Mouse (Mus musculus) midbrain, embryonic 15.5 days (tissue): ENCODE measurements at regions not wholly inside any gene's neighbourhood (a gene's known extent, or its start where the extent isn't known, plus 50 kb on each side); places are given as distances from the start of the nearest gene placed in this dataset.

Experiments used
- ATAC-seq: fragments of 200-750 bp; cut with Nextera tagmentation; replicated peaks from 2 replicates; pipeline ENCODE4 v1.8.0; 2017; ENCODE audit warnings: moderate TSS enrichment
- H3K27ac ChIP-seq: fragments of 300-500 bp; sonication (generic); 2 replicates; pipeline ENCODE4 v1.5.1; 2015; ENCODE audit warnings: mild to moderate bottlenecking, inconsistent platforms
- H3K27me3 ChIP-seq: fragments of 300-500 bp; sonication (generic); replicated peaks from 2 replicates; pipeline ENCODE4 v1.6.1; 2015; ENCODE audit warnings: inconsistent platforms
- H3K36me3 ChIP-seq: fragments of 300-500 bp; sonication (generic); replicated peaks from 2 replicates; pipeline ENCODE4 v1.6.1; 2015; ENCODE audit warnings: inconsistent platforms
- H3K4me1 ChIP-seq: fragments of 300-500 bp; sonication (generic); 2 replicates; pipeline ENCODE4 v1.6.1; 2015; ENCODE audit warnings: inconsistent platforms
- H3K4me2 ChIP-seq: fragments of 300-500 bp; sonication (generic); 2 replicates; pipeline ENCODE4 v1.6.1; 2015; ENCODE audit warnings: inconsistent platforms, mild to moderate bottlenecking, moderate library complexity
- H3K4me3 ChIP-seq: fragments of 300-500 bp; sonication (generic); 2 replicates; pipeline ENCODE4 v1.5.1; 2015; ENCODE audit warnings: mild to moderate bottlenecking, inconsistent platforms
- H3K9ac ChIP-seq: fragments of 300-500 bp; sonication (generic); 2 replicates; pipeline ENCODE4 v1.6.1; 2015; ENCODE audit warnings: mild to moderate bottlenecking, inconsistent platforms
- H3K9me3 ChIP-seq: fragments of 300-500 bp; sonication (generic); 2 replicates; pipeline ENCODE4 v1.6.1; 2016; ENCODE audit warnings: inconsistent platforms
- WGBS: fragments of 180-500 bp; shearing (Covaris S2); methylation state at CpG from one replicate; pipeline ENCODE4 v1.1.7; 2015; ENCODE audit warnings: mixed read lengths; 5-methylcytosine and 5-hydroxymethylcytosine counted together

DNA sequence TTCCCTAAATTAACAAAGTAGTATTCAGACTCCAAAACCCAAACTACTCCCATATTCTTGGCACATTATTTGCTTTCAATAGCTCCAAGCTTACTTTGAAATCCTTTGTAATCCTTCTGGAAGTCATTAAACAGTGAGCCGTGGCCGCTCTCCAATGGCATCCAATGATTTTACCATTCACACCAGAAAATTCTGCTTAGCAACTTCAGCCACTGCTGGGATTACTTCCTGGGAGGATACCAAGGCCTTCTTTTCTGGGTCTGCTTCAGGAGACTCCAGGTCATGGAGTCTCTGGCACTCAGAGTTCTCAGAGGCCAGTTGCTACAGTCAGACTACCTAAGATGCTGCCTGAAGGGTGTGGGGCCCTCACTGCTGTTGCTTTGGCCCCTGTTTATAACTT lies 147.7 kb upstream of the Akirin2 start:
- Histone ChIP-seq H3K36me3 (no peaks in the 10 kb centered on the region), H3K4me2 (no peak overlapping the region), H3K9me3 (no peaks in the 10 kb centered on the region), H3K4me1 (no peaks in the 10 kb centered on the region), H3K27me3 (no peaks in the 10 kb centered on the region), H3K27ac (no peak overlapping the region), H3K9ac (no peak overlapping the region), H3K4me3 (no peak overlapping the region)
- 68% methylated on average over 2 of the region's 2 CpGs for WGBS
- ATAC-seq, result no peak

DNA sequence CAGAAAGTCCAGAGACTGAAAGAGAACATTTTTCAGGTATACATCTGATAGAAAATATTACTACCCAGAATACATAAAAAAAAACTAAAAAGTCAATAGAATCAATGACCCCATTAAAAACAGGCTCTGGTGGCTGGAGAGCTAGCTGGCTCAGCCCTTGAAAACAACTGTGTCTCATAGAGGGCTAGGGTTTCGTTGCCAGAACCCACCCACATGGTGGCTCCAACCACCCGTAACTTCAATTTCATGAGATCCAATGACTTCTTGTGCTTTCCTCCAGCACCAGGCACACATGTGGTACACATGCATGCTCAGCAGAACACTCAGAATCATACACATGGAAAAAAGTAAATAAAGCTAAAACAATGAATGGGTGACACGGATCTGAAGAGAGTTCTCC lies 143.6 kb upstream of the Akirin2 start:
- Histone ChIP-seq H3K27me3 (no peaks in the 10 kb centered on the region), H3K4me1 (no peaks in the 10 kb centered on the region), H3K4me3 (no peak overlapping the region), H3K9ac (no peak overlapping the region), H3K36me3 (no peaks in the 10 kb centered on the region), H3K27ac (no peak overlapping the region), H3K9me3 (no peaks in the 10 kb centered on the region), H3K4me2 (no peak overlapping the region)
- ATAC-seq, result no peak
- WGBS, result 87% methylated on average over 3 of the region's 3 CpGs

GRCm38 (mm10) chr4:34420970-34421369 lies 129.8 kb upstream of the Akirin2 start:
- H3K4me3 ChIP-seq, result no peak overlapping the region
- WGBS, result 83% methylated on average over 6 of the region's 6 CpGs
- H3K9ac ChIP-seq, result no peak overlapping the region
- no peaks in the 10 kb centered on the region for H3K27me3 ChIP-seq
- no peak for ATAC-seq
- H3K4me1 ChIP-seq, result no peaks in the 10 kb centered on the region
- H3K36me3 ChIP-seq, result no peaks in the 10 kb centered on the region
- H3K27ac ChIP-seq, result no peak overlapping the region
- H3K4me2 ChIP-seq, result no peak overlapping the region
- no peaks in the 10 kb centered on the region for H3K9me3 ChIP-seq

DNA sequence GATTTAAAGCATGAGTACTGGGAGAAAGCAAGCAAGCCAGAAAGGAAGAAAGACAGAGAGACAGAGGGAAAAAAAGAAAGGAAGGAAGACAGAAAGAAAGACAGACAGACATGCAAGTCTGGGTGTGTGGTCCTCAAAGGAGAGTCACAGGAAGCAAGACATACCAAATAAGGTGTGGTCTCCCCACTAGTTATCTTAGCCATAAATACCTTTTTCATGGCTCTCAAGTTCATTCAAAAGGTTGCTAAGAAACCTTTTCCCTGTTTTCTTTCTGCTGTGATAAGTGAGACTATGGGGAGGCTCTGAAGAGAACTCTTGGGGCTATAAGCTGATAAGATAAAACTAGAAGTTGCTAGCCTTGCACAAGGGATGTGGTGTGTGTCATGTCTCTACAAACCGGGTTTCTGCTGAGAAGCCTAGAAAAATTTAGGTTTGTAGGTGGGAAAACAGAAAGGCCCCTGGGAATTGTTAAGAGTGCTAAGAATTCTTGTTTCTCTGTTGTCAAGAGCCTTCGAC lies 126.5 kb upstream of the Akirin2 start:
- 73% methylated on average over 2 of the region's 2 CpGs for WGBS

GRCm38 (mm10) chr4:34429003-34429402 lies 121.7 kb upstream of the Akirin2 start:
- no peak overlapping the region for H3K9ac ChIP-seq
- H3K36me3 ChIP-seq, result no peaks in the 10 kb centered on the region
- no peak overlapping the region for H3K4me2 ChIP-seq
- ATAC-seq, result no peak
- 54% methylated on average over 4 of the region's 4 CpGs for WGBS
- H3K9me3 ChIP-seq, result no peaks in the 10 kb centered on the region
- H3K27ac ChIP-seq, result no peak overlapping the region
- no peak overlapping the region for H3K4me3 ChIP-seq
- no peaks in the 10 kb centered on the region for H3K4me1 ChIP-seq
- H3K27me3 ChIP-seq, result no peaks in the 10 kb centered on the region

More for the DNA sequence above, 126.5 kb upstream of the Akirin2 start:
- no peaks in the 10 kb centered on the region for H3K9me3 ChIP-seq
- H3K27me3 ChIP-seq, result no peaks in the 10 kb centered on the region
- no peak for ATAC-seq
- H3K4me2 ChIP-seq, result no peak overlapping the region
- H3K4me3 ChIP-seq, result no peak overlapping the region
- no peaks in the 10 kb centered on the region for H3K36me3 ChIP-seq
- H3K27ac ChIP-seq, result no peak overlapping the region
- H3K9ac ChIP-seq, result no peak overlapping the region
- H3K4me1 ChIP-seq, result no peaks in the 10 kb centered on the region

- Histone ChIP-seq H3K27ac (no peak overlapping the region), H3K9ac (no peak overlapping the region), H3K4me2 (no peak overlapping the region), H3K4me1 (no peaks in the 10 kb centered on the region), H3K36me3 (no peaks in the 10 kb centered on the region), H3K9me3 (no peaks in the 10 kb centered on the region), H3K27me3 (no peaks in the 10 kb centered on the region), H3K4me3 (no peak overlapping the region)
- no peak for ATAC-seq
- WGBS, result 75% methylated on average over 22 of the region's 22 CpGs
Measured at GRCm38 (mm10) chr4:34429456-34430235, 121.1 kb upstream of the Akirin2 start.

DNA sequence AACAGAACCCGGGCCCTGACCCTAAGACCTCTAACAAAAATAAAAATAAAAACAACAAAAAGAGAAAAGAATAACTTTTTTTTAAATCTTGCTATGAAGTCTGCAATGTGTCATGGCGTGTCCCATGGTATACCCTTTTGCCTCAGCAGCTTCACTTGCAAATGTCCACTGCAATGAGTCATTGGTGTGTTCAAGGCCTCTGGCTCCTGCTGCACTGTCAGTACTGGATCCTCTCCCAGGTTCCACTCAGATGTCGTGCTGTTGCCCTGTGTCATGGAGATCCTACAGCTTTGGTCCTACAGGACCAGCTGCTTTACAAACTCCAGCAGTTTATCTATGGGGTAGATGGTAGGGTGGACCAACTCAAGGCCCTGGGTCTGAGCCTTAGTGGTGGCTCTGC lies 113.4 kb upstream of the Akirin2 start:
- ATAC-seq, result no peak
- Histone ChIP-seq H3K9ac (no peak overlapping the region), H3K27me3 (no peaks in the 10 kb centered on the region), H3K4me3 (no peak overlapping the region), H3K9me3 (no peaks in the 10 kb centered on the region), H3K27ac (no peak overlapping the region), H3K4me2 (no peak overlapping the region), H3K4me1 (no peaks in the 10 kb centered on the region), H3K36me3 (no peaks in the 10 kb centered on the region)
- 89% methylated on average over 3 of the region's 3 CpGs for WGBS

- Histone ChIP-seq H3K4me1 (no peaks in the 10 kb centered on the region), H3K27ac (no peak overlapping the region), H3K27me3 (no peaks in the 10 kb centered on the region), H3K9ac (no peak overlapping the region), H3K36me3 (no peaks in the 10 kb centered on the region), H3K4me3 (no peak overlapping the region), H3K9me3 (no peaks in the 10 kb centered on the region), H3K4me2 (no peak overlapping the region)
- ATAC-seq, result no peak
- 82% methylated on average over 7 of the region's 7 CpGs for WGBS
Measured at GRCm38 (mm10) chr4:34449582-34449981, 101.2 kb upstream of the Akirin2 start.

GRCm38 (mm10) chr4:34462591-34462990 lies 88.1 kb upstream of the Akirin2 start:
- H3K9ac ChIP-seq, result no peak overlapping the region
- H3K27ac ChIP-seq, result no peak overlapping the region
- ATAC-seq, result no peak
- H3K4me2 ChIP-seq, result no peak overlapping the region
- no peak overlapping the region for H3K4me3 ChIP-seq
- no peaks in the 10 kb centered on the region for H3K36me3 ChIP-seq
- no peaks in the 10 kb centered on the region for H3K4me1 ChIP-seq
- WGBS, result 95% methylated on average over 4 of the region's 4 CpGs
- no peaks in the 10 kb centered on the region for H3K9me3 ChIP-seq
- no peaks in the 10 kb centered on the region for H3K27me3 ChIP-seq

GRCm38 (mm10) chr4:34465845-34466244 lies 84.9 kb upstream of the Akirin2 start:
- Histone ChIP-seq H3K27ac (no peak overlapping the region), H3K4me3 (no peak overlapping the region), H3K36me3 (no peaks in the 10 kb centered on the region), H3K4me1 (no peaks in the 10 kb centered on the region), H3K9me3 (no peaks in the 10 kb centered on the region), H3K9ac (no peak overlapping the region), H3K27me3 (no peaks in the 10 kb centered on the region), H3K4me2 (no peak overlapping the region)
- WGBS, result 100% methylated on average over 2 of the region's 2 CpGs
- ATAC-seq, result no peak

GRCm38 (mm10) chr4:34466309-34466708 lies 84.4 kb upstream of the Akirin2 start:
- Histone ChIP-seq H3K9ac (no peak overlapping the region), H3K4me2 (no peak overlapping the region), H3K36me3 (no peaks in the 10 kb centered on the region), H3K9me3 (no peaks in the 10 kb centered on the region), H3K4me3 (no peak overlapping the region), H3K27ac (no peak overlapping the region), H3K4me1 (no peaks in the 10 kb centered on the region), H3K27me3 (no peaks in the 10 kb centered on the region)
- 76% methylated on average over 3 of the region's 3 CpGs for WGBS
- ATAC-seq, result no peak

- Histone ChIP-seq H3K4me1 (no peaks in the 10 kb centered on the region), H3K36me3 (no peaks in the 10 kb centered on the region), H3K27ac (no peak overlapping the region), H3K9me3 (no peaks in the 10 kb centered on the region), H3K9ac (no peak overlapping the region), H3K4me3 (no peak overlapping the region), H3K4me2 (no peak overlapping the region), H3K27me3 (no peaks in the 10 kb centered on the region)
- no peak for ATAC-seq
- 61% methylated on average over 9 of the region's 9 CpGs for WGBS
Measured at GRCm38 (mm10) chr4:34468096-34468495, 82.6 kb upstream of the Akirin2 start.

GRCm38 (mm10) chr4:34475792-34476448 lies 74.8 kb upstream of the Akirin2 start:
- H3K27me3 ChIP-seq, result no peaks in the 10 kb centered on the region
- no peak overlapping the region for H3K4me2 ChIP-seq
- WGBS, result 92% methylated on average over 5 of the region's 5 CpGs
- no peak overlapping the region for H3K9ac ChIP-seq
- H3K27ac ChIP-seq, result no peak overlapping the region
- no peaks in the 10 kb centered on the region for H3K36me3 ChIP-seq
- H3K4me3 ChIP-seq, result no peak overlapping the region
- no peaks in the 10 kb centered on the region for H3K4me1 ChIP-seq
- no peaks in the 10 kb centered on the region for H3K9me3 ChIP-seq
- no peak for ATAC-seq
